Mouse (Mus musculus): ENCODE results near the gene Arhgdib. TPM values are rescaled to one million over a fixed set of nuclear protein-coding genes. Genes with fewer than 3 reads are reported as not detected.
A peak's percentile ranks its signal among the peaks of the same experiment; 100 is the strongest.

Gene Arhgdib
- polyA plus RNA-seq, 1 experiment: 22.6 TPM

- Histone ChIP-seq H3K4me3 (ENCODE audit: low read depth, low read length) (no peak overlapping the region), H3K27ac (ENCODE audit: insufficient read depth, low read depth, low read length) (no peak overlapping the region), H3K27me3 (ENCODE audit: control insufficient read depth, insufficient read depth, low read length) (no peaks in the 10 kb centered on the region), H3K36me3 (ENCODE audit: control insufficient read depth, insufficient read depth, low read length) (no peaks in the 10 kb centered on the region), H3K4me1 (ENCODE audit: control insufficient read depth, insufficient read depth, insufficient read length, low read length) (peaks cover 6% of the 10 kb centered on the region)
- WGBS: 70% methylated on average over 3 of the region's 3 CpGs
- TF ChIP-seq CTCF (IDR thresholded peaks at IDR 0.05; ENCODE audit: extremely low read depth, insufficient read length, insufficient replicate concordance, low read depth, low read length) (no peak), POLR2A (IDR thresholded peaks at IDR 0.05; ENCODE audit: low read depth, low read length) (no peak)
Observed at GRCm38 (mm10) chr6:136935233-136935632, 6.5 kb downstream of the Arhgdib start.

- no peak overlapping the region for H3K27ac ChIP-seq (ENCODE audit: insufficient read depth, low read depth, low read length)
- H3K4me3 ChIP-seq (ENCODE audit: low read depth, low read length): no peak overlapping the region
- WGBS: 76% methylated on average over 7 of the region's 7 CpGs
- H3K4me1 ChIP-seq (ENCODE audit: control insufficient read depth, insufficient read depth, insufficient read length, low read length): peaks cover 6% of the 10 kb centered on the region
- TF ChIP-seq CTCF (IDR thresholded peaks at IDR 0.05; ENCODE audit: extremely low read depth, insufficient read length, insufficient replicate concordance, low read depth, low read length): no peak
- no peak for TF ChIP-seq POLR2A (IDR thresholded peaks at IDR 0.05; ENCODE audit: low read depth, low read length)
- H3K27me3 ChIP-seq (ENCODE audit: control insufficient read depth, insufficient read depth, low read length): no peaks in the 10 kb centered on the region
- H3K36me3 ChIP-seq (ENCODE audit: control insufficient read depth, insufficient read depth, low read length): no peaks in the 10 kb centered on the region
Observed at GRCm38 (mm10) chr6:136934068-136934467, 7.6 kb downstream of the Arhgdib start.

GRCm38 (mm10) chr6:136931246-136931645 lies 10.5 kb downstream of the Arhgdib start:
- no peak for TF ChIP-seq CTCF (IDR thresholded peaks at IDR 0.05; ENCODE audit: extremely low read depth, insufficient read length, insufficient replicate concordance, low read depth, low read length)
- no peak for TF ChIP-seq POLR2A (IDR thresholded peaks at IDR 0.05; ENCODE audit: low read depth, low read length)
- Histone ChIP-seq H3K4me1 (ENCODE audit: control insufficient read depth, insufficient read depth, insufficient read length, low read length) (peaks cover 6% of the 10 kb centered on the region), H3K36me3 (ENCODE audit: control insufficient read depth, insufficient read depth, low read length) (no peaks in the 10 kb centered on the region), H3K27me3 (ENCODE audit: control insufficient read depth, insufficient read depth, low read length) (no peaks in the 10 kb centered on the region), H3K4me3 (ENCODE audit: low read depth, low read length) (no peak overlapping the region), H3K27ac (ENCODE audit: insufficient read depth, low read depth, low read length) (peak overlapping the region; percentile 14; the same call in 1 of the 2 replicates)
- WGBS: 77% methylated on average over 13 of the region's 13 CpGs

GRCm38 (mm10) chr6:136930677-136931076 lies 11.0 kb downstream of the Arhgdib start:
- Histone ChIP-seq H3K4me3 (ENCODE audit: low read depth, low read length) (peak overlapping the region; percentile 34), H3K27ac (ENCODE audit: insufficient read depth, low read depth, low read length) (peak overlapping the region; percentile 3), H3K36me3 (ENCODE audit: control insufficient read depth, insufficient read depth, low read length) (no peaks in the 10 kb centered on the region), H3K4me1 (ENCODE audit: control insufficient read depth, insufficient read depth, insufficient read length, low read length) (peaks cover 6% of the 10 kb centered on the region), H3K27me3 (ENCODE audit: control insufficient read depth, insufficient read depth, low read length) (no peaks in the 10 kb centered on the region)
- WGBS: 2% methylated on average over 12 of the region's 12 CpGs
- TF ChIP-seq CTCF (IDR thresholded peaks at IDR 0.05; ENCODE audit: extremely low read depth, insufficient read length, insufficient replicate concordance, low read depth, low read length) (no peak), POLR2A (IDR thresholded peaks at IDR 0.05; ENCODE audit: low read depth, low read length) (no peak)

- TF ChIP-seq POLR2A (IDR thresholded peaks at IDR 0.05; ENCODE audit: low read depth, low read length): no peak
- Histone ChIP-seq H3K27me3 (ENCODE audit: control insufficient read depth, insufficient read depth, low read length) (no peaks in the 10 kb centered on the region), H3K27ac (ENCODE audit: insufficient read depth, low read depth, low read length) (no peak overlapping the region), H3K4me1 (ENCODE audit: control insufficient read depth, insufficient read depth, insufficient read length, low read length) (peaks cover 6% of the 10 kb centered on the region), H3K36me3 (ENCODE audit: control insufficient read depth, insufficient read depth, low read length) (no peaks in the 10 kb centered on the region), H3K4me3 (ENCODE audit: low read depth, low read length) (no peak overlapping the region)
- 86% methylated on average over 1 of the region's 1 CpGs for WGBS
Observed at GRCm38 (mm10) chr6:136927626-136928025, 14.1 kb downstream of the Arhgdib start.

- 74% methylated on average over 8 of the region's 8 CpGs for WGBS
- no peak overlapping the region for H3K27ac ChIP-seq (ENCODE audit: insufficient read depth, low read depth, low read length)
- H3K4me1 ChIP-seq (ENCODE audit: control insufficient read depth, insufficient read depth, insufficient read length, low read length): no peaks in the 10 kb centered on the region
- TF ChIP-seq POLR2A (IDR thresholded peaks at IDR 0.05; ENCODE audit: low read depth, low read length) (no peak), CTCF (IDR thresholded peaks at IDR 0.05; ENCODE audit: extremely low read depth, insufficient read length, insufficient replicate concordance, low read depth, low read length) (no peak)
- no peak overlapping the region for H3K4me3 ChIP-seq (ENCODE audit: low read depth, low read length)
- no peaks in the 10 kb centered on the region for H3K36me3 ChIP-seq (ENCODE audit: control insufficient read depth, insufficient read depth, low read length)
- no peaks in the 10 kb centered on the region for H3K27me3 ChIP-seq (ENCODE audit: control insufficient read depth, insufficient read depth, low read length)
Observed at GRCm38 (mm10) chr6:136925049-136925448, 16.6 kb downstream of the Arhgdib start.

GRCm38 (mm10) chr6:136923532-136923931 lies 18.2 kb downstream of the Arhgdib start, which contains the start of gene Pde6h:
Gene Pde6h (plus strand): TSS chr6:136923832.
- TF ChIP-seq POLR2A (IDR thresholded peaks at IDR 0.05; ENCODE audit: low read depth, low read length): no peak
- TF ChIP-seq CTCF (IDR thresholded peaks at IDR 0.05; ENCODE audit: extremely low read depth, insufficient read length, insufficient replicate concordance, low read depth, low read length): no peak
- H3K4me1 ChIP-seq (ENCODE audit: control insufficient read depth, insufficient read depth, insufficient read length, low read length): no peaks in the 10 kb centered on the region
- no peak within 1 kb of the TSS for H3K27ac ChIP-seq (ENCODE audit: insufficient read depth, low read depth, low read length)
- no peaks in the 10 kb centered on the region for H3K27me3 ChIP-seq (ENCODE audit: control insufficient read depth, insufficient read depth, low read length)
- no peaks in the 10 kb centered on the region for H3K36me3 ChIP-seq (ENCODE audit: control insufficient read depth, insufficient read depth, low read length)
- WGBS: 91% methylated on average over 8 of the region's 8 CpGs
- H3K4me3 ChIP-seq (ENCODE audit: low read depth, low read length): no peak within 1 kb of the TSS

- H3K36me3 ChIP-seq (ENCODE audit: control insufficient read depth, insufficient read depth, low read length): no peaks in the 10 kb centered on the region
- H3K27ac ChIP-seq (ENCODE audit: insufficient read depth, low read depth, low read length): no peak overlapping the region
- no peak overlapping the region for H3K4me3 ChIP-seq (ENCODE audit: low read depth, low read length)
- no peaks in the 10 kb centered on the region for H3K27me3 ChIP-seq (ENCODE audit: control insufficient read depth, insufficient read depth, low read length)
- WGBS: 90% methylated on average over 7 of the region's 7 CpGs
- no peaks in the 10 kb centered on the region for H3K4me1 ChIP-seq (ENCODE audit: control insufficient read depth, insufficient read depth, insufficient read length, low read length)
- TF ChIP-seq POLR2A (IDR thresholded peaks at IDR 0.05; ENCODE audit: low read depth, low read length) (no peak), CTCF (IDR thresholded peaks at IDR 0.05; ENCODE audit: extremely low read depth, insufficient read length, insufficient replicate concordance, low read depth, low read length) (no peak)
Observed at GRCm38 (mm10) chr6:136922871-136923270, 18.8 kb downstream of the Arhgdib start.
